Mouse (Mus musculus): ENCODE measurements around the gene F3. TPM values are rescaled to one million over a fixed set of nuclear protein-coding genes. Genes with fewer than 3 reads are reported as not detected.
A peak's percentile ranks its signal among the peaks of the same experiment; 100 is the strongest.
"Not testable (repeated sequence)": the region's sequence is repeated elsewhere in the genome, so short reads cannot be mapped to it uniquely, and the experiment has no call there.

The F3 gene
- polyA plus RNA-seq, 1 experiment from 2014 or later: 12.1 TPM

DNA sequence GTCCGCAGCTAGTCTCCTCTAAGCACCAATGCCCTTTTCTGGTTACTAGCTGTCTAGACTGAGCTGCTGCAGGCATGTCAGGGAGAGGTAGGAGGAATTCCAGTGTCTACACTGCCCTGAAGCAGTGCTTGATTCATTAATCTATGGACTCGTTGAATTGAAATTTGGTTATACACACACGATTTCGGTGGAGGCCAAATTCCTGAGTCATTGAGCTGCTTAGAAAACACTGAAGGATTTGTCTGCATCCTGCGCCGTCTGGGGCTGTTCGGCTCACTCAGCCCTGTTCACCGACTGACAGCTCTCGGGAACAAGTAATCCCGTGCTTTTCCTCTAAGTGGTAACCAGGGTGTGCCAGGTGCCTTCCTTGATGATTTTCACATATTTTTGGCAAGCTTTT lies 2.3 kb downstream of the F3 start:
- Histone ChIP-seq H3K27me3 (replicated peaks; ENCODE audit: low read depth, poor library complexity, severe bottlenecking) (peaks cover 45% of the 10 kb centered on the region), H3K4me1 (peaks cover 29% of the 10 kb centered on the region), H3K27ac (replicated peaks) (no peak overlapping the region), H3K4me3 (no peak overlapping the region), H3K36me3 (replicated peaks) (peaks cover 15% of the 10 kb centered on the region), H3K9me3 (no peaks in the 10 kb centered on the region)
- WGBS: 88% methylated on average over 10 of the region's 10 CpGs
- no peak for DNase-seq (ENCODE audit: low spot score)

GRCm38 (mm10) chr3:121729678-121730077 lies 6.3 kb downstream of the F3 start:
- WGBS: 87% methylated on average over 4 of the region's 4 CpGs
- H3K9me3 ChIP-seq: no peaks in the 10 kb centered on the region
- DNase-seq (ENCODE audit: low spot score): no peak
- no peak overlapping the region for H3K27ac ChIP-seq (replicated peaks)
- H3K4me3 ChIP-seq: no peak overlapping the region
- peaks cover 11% of the 10 kb centered on the region for H3K27me3 ChIP-seq (replicated peaks; ENCODE audit: low read depth, poor library complexity, severe bottlenecking)
- H3K36me3 ChIP-seq (replicated peaks): peaks cover 43% of the 10 kb centered on the region
- H3K4me1 ChIP-seq: peaks cover under 1% of the 10 kb centered on the region; the same call in 1 of the 2 replicates

GRCm38 (mm10) chr3:121735542-121735941 lies 12.2 kb downstream of the F3 start:
- Histone ChIP-seq H3K4me1 (peaks cover 22% of the 10 kb centered on the region), H3K4me3 (no peak overlapping the region), H3K36me3 (replicated peaks) (peaks cover 36% of the 10 kb centered on the region), H3K27me3 (replicated peaks; ENCODE audit: low read depth, poor library complexity, severe bottlenecking) (no peaks in the 10 kb centered on the region), H3K9me3 (no peaks in the 10 kb centered on the region), H3K27ac (replicated peaks) (peak overlapping the region; percentile 69)
- WGBS: 82% methylated on average over 7 of the region's 7 CpGs
- DNase-seq (ENCODE audit: low spot score): peak; percentile 4

DNA sequence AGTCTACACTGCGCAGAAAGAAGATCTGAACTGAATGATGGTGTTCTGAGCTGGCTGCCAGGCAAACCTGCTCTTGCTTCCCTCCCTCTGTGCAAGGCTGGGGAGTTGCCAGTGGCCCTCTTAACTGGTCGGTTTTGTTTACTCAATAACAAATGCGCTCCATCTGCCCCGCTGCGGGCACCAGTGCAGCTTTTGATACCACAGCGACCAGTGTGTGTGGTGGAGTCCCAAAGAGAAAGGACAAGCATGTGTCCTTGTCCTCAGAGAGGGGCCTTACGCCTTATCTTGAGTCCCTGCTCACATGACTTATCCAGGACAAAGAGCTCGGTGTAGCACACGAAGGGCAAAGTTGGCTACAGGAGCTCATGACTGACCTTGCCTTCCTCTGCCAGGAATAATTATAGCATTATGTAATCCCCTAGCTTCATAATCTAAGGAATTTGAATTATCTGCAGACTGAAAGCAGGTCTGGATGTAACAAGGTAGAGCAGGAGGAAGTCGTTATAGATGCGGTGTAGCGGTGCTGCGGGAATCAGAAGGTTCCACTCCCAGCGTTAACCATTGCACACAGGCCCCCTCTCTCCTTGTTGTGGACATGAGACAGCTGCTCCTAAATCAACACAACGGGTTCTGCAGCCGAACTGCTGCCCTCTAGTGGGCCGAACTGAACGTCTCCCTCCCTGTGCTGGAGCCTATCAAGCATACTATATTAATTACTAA lies 12.8 kb downstream of the F3 start:
- peak overlapping the region; percentile 69 for H3K27ac ChIP-seq (replicated peaks)
- H3K9me3 ChIP-seq: no peaks in the 10 kb centered on the region
- H3K36me3 ChIP-seq (replicated peaks): peaks cover 35% of the 10 kb centered on the region
- WGBS: 33% methylated on average over 18 of the region's 18 CpGs
- peaks cover 22% of the 10 kb centered on the region for H3K4me1 ChIP-seq
- H3K4me3 ChIP-seq: no peak overlapping the region
- DNase-seq (ENCODE audit: low spot score): peak; percentile 82
- H3K27me3 ChIP-seq (replicated peaks; ENCODE audit: low read depth, poor library complexity, severe bottlenecking): no peaks in the 10 kb centered on the region

DNA sequence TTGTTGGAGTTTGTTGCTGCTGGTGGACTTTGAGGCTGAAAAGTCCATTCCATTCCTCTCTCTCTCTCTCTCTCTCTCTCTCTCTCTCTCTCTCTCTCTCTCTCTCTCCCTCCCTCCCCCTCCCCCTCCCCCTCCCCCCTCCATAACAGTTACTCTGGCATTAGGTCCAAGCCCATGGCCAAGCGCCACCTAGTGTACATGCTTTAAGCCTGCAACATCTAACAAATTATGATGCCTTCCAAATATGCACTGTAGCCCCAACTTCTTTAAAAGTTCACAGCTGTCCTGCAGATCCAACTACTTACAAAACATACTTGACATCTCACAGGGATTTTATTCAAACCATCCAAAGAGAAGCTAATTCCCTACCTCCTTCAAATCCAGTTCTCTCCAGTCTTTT lies 14.1 kb downstream of the F3 start:
- no peaks in the 10 kb centered on the region for H3K27me3 ChIP-seq (replicated peaks; ENCODE audit: low read depth, poor library complexity, severe bottlenecking)
- peaks cover 26% of the 10 kb centered on the region for H3K36me3 ChIP-seq (replicated peaks)
- DNase-seq (ENCODE audit: low spot score): peak; percentile 34
- no peaks in the 10 kb centered on the region for H3K9me3 ChIP-seq
- no peak overlapping the region for H3K4me3 ChIP-seq
- no peak overlapping the region for H3K27ac ChIP-seq (replicated peaks)
- H3K4me1 ChIP-seq: peaks cover 22% of the 10 kb centered on the region
- 25% methylated on average over 1 of the region's 1 CpGs for WGBS

DNA sequence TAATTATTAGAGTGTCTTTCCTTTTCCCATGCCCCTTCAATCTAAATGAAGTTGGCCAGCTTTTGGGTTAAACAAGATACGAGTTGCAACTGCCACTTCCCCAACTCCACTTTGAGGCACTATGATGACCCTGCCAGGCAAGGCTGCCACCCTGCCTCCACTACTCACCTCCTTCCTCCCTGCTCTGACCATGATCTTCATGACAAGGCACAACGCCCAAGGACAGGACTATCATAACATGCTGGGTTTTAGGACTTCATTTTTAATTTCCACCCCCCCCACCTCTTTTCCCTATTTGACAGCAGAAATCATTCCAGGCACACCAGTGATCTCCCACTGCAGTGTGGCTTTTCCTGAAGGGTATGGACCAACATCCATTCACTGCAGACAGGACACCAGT lies 14.6 kb downstream of the F3 start:
- Histone ChIP-seq H3K9me3 (no peaks in the 10 kb centered on the region), H3K4me1 (peaks cover 22% of the 10 kb centered on the region), H3K27me3 (replicated peaks; ENCODE audit: low read depth, poor library complexity, severe bottlenecking) (no peaks in the 10 kb centered on the region), H3K27ac (replicated peaks) (no peak overlapping the region), H3K4me3 (no peak overlapping the region), H3K36me3 (replicated peaks) (peaks cover 21% of the 10 kb centered on the region)
- no peak for DNase-seq (ENCODE audit: low spot score)
- WGBS: 76% methylated on average over 2 of the region's 2 CpGs

- Histone ChIP-seq H3K4me3 (no peak overlapping the region), H3K36me3 (replicated peaks) (peaks cover 14% of the 10 kb centered on the region), H3K4me1 (peaks cover 22% of the 10 kb centered on the region), H3K9me3 (no peaks in the 10 kb centered on the region), H3K27me3 (replicated peaks; ENCODE audit: low read depth, poor library complexity, severe bottlenecking) (no peaks in the 10 kb centered on the region), H3K27ac (replicated peaks) (no peak overlapping the region)
- 71% methylated on average over 9 of the region's 9 CpGs for WGBS
- peak; percentile 7 for DNase-seq (ENCODE audit: low spot score)
These were observed 15.5 kb downstream of the F3 start for GRCm38 (mm10) chr3:121738742-121739342.

GRCm38 (mm10) chr3:121739489-121740213 lies 16.3 kb downstream of the F3 start:
- WGBS: 62% methylated on average over 17 of the region's 17 CpGs
- Histone ChIP-seq H3K9me3 (no peaks in the 10 kb centered on the region), H3K27ac (replicated peaks) (no peak overlapping the region), H3K4me3 (no peak overlapping the region), H3K36me3 (replicated peaks) (peaks cover 8% of the 10 kb centered on the region), H3K4me1 (peaks cover 22% of the 10 kb centered on the region), H3K27me3 (replicated peaks; ENCODE audit: low read depth, poor library complexity, severe bottlenecking) (no peaks in the 10 kb centered on the region)
- no peak for DNase-seq (ENCODE audit: low spot score)

- H3K4me1 ChIP-seq: peaks cover 16% of the 10 kb centered on the region
- H3K27ac ChIP-seq (replicated peaks); DNase-seq (ENCODE audit: low spot score); H3K4me3 ChIP-seq; H3K27me3 ChIP-seq (replicated peaks; ENCODE audit: low read depth, poor library complexity, severe bottlenecking); H3K9me3 ChIP-seq; H3K36me3 ChIP-seq (replicated peaks): not testable (repeated sequence)
- 88% methylated on average over 4 of the region's 4 CpGs for WGBS
These were observed 18.0 kb downstream of the F3 start for GRCm38 (mm10) chr3:121741186-121741848.

DNA sequence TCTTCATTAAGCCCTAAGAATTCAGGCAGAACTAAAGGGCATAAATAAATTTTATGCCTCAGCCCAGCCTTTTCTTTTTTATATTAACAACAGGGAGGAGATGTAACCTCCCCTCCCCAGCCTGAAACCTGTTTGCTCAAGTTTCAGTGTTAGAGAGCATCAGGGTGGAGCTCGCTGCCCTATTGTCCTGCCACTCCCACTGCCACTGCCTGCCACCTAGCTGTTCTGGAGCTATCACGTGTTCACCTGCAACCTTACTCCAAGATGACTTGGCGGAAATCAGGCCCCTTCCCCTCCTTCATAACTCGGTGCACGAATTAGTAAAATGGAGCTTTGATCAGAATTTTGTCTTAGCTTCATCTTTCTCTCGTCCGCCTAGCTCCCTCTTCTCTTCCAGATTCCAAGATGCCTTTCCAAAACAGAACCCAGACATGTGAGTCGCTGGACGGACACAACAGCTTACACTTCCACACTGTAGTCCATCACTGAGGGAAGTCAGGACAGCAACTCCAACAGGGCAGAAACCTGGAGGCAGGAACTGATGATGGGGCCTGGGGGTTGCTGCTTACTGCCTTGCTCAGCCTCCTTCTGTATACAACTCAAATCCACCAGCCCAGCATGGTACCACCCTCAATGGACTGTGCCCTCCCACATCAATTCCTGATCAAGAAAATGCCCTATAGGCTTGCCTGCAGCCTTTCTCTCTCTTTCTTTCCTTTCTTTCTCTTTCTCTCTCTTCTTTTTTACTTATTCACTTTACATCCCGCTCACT lies 31.2 kb downstream of the F3 start:
- not testable (repeated sequence) for H3K27me3 ChIP-seq (replicated peaks; ENCODE audit: low read depth, poor library complexity, severe bottlenecking); H3K27ac ChIP-seq (replicated peaks); H3K36me3 ChIP-seq (replicated peaks); H3K4me3 ChIP-seq; H3K9me3 ChIP-seq; H3K4me1 ChIP-seq; DNase-seq (ENCODE audit: low spot score)
- 83% methylated on average over 10 of the region's 10 CpGs for WGBS

DNA sequence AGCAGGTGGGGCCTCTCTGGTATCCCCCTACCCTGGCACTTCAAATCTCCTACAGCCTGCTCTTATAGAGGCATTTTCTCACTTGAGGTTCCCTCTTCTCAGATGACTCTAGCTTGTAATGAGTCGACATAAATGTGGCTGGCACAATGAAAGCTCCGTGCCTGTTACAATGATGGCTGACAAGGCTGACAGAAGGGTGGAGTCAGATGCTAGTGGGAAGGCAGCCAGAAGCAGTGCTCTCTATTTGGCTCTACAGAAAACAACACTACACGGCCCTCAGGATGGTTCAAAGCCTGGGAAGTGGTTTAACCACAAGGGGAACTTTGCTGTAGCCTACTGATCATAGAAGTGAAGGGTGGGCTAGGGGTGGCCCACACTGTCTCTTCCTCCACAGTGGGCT lies 31.8 kb downstream of the F3 start:
- WGBS: 59% methylated on average over 3 of the region's 3 CpGs
- DNase-seq (ENCODE audit: low spot score): no peak
- Histone ChIP-seq H3K4me1 (peaks cover 7% of the 10 kb centered on the region), H3K4me3 (no peak overlapping the region), H3K9me3 (no peaks in the 10 kb centered on the region), H3K36me3 (replicated peaks) (peaks cover 10% of the 10 kb centered on the region), H3K27me3 (replicated peaks; ENCODE audit: low read depth, poor library complexity, severe bottlenecking) (no peaks in the 10 kb centered on the region), H3K27ac (replicated peaks) (no peak overlapping the region; the same call in 1 of the 2 replicates)

- no peaks in the 10 kb centered on the region for H3K27me3 ChIP-seq (replicated peaks; ENCODE audit: low read depth, poor library complexity, severe bottlenecking)
- no peak for DNase-seq (ENCODE audit: low spot score)
- peaks cover 7% of the 10 kb centered on the region for H3K4me1 ChIP-seq
- H3K4me3 ChIP-seq: no peak overlapping the region
- no peak overlapping the region for H3K27ac ChIP-seq (replicated peaks)
- 68% methylated on average over 7 of the region's 7 CpGs for WGBS
- no peaks in the 10 kb centered on the region for H3K9me3 ChIP-seq
- peaks cover 16% of the 10 kb centered on the region for H3K36me3 ChIP-seq (replicated peaks)
These were observed 35.0 kb downstream of the F3 start for GRCm38 (mm10) chr3:121758373-121758772.
